Mouse (Mus musculus): ENCODE measurements around the gene Ddo. TPM values are rescaled to one million over a fixed set of nuclear protein-coding genes. Genes with fewer than 3 reads are reported as not detected.

Ddo gene
- polyA plus RNA-seq (2016; fragmentation: Nextera tagmentation; extraction: Ambion mirVana) = 0.22 and 0.28 TPM in 2 replicates

DNA sequence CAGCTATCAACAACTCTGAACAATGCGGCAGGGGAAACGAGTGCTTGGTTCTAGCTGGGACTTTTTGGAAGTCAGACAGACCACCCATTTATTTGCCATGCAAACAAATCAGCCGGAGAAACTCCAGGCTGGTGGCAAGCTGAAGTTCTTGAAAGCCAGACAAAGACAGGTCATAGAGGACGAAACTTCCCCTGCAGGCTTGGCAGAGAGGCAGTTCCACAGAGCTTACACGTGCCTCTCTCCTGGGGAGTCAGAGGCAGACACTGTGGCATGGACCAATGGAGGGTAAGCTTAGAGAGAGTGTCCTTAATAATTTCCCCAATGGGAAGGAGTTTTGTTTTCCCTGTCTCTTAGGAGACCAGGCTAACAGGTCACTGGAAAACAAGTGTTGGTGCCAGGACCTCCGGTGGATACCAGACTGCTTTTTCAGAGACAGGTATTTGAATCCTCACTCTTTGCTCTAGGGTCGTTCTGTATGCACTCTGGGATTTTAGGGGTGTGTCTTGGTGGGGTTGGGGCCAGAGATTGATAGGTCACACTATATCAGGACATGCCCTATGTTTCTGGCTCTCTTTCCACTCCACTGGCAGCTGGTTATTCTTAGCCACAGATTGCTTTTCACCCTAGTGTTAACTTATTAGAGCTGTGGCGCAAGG, at the start of gene Ddo:
Gene Ddo, plus strand, starts transcription at position 356 of the 656 bp plus-strand sequence.
- Histone ChIP-seq H3K9ac (no peak within 1 kb of the TSS), H3K9me3 (no peaks in the 10 kb centered on the region), H3K4me3 (no peak within 1 kb of the TSS), H3K4me1 (no peaks in the 10 kb centered on the region), H3K36me3 (no peaks in the 10 kb centered on the region), H3K27ac (no peak within 1 kb of the TSS), H3K4me2 (replicated peaks) (no peak within 1 kb of the TSS), H3K27me3 (no peaks in the 10 kb centered on the region)
- 66% methylated on average over 8 of the region's 8 CpGs for WGBS
- ATAC-seq (ENCODE audit: insufficient number of reproducible peaks, insufficient read depth, low FRiP score, low TSS enrichment) = no peak

DNA sequence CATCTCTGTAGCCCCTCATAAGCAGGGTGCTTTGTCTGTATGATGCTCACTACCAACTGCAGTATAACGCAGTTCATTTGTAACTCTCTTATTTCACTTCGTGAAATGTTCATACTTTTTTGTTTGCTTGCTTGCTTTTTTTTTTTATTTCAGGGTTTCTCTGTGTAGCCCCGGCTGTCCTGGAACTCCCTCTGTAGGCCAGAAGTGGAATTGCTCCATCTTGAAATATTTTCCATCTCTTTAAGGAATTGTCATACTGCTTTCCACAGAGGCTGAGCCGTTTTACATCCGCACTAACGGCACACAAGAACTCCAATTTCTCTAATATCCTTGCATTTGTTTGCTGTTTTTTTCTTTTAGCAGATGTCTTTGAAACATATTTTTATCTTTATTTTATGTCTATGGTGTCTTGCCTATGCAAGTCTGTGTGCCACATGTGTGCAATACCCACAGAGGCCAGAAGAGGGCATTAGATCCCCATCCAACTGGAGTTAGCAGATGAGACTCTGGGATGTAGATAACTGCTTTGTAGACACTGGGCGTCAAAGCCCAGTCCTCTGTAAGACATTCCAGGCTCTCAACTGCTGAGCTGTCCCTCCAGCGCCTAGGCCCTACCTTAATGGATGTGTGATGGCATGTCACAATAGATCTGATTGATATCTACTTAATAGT, 46.1 kb upstream of the Ddo start:
- ATAC-seq (ENCODE audit: insufficient number of reproducible peaks, insufficient read depth, low FRiP score, low TSS enrichment) = no peak
- Histone ChIP-seq H3K9me3 (no peaks in the 10 kb centered on the region), H3K4me2 (replicated peaks) (no peak overlapping the region), H3K36me3 (no peaks in the 10 kb centered on the region), H3K4me1 (no peaks in the 10 kb centered on the region), H3K27ac (no peak overlapping the region), H3K4me3 (no peak overlapping the region), H3K9ac (no peak overlapping the region), H3K27me3 (no peaks in the 10 kb centered on the region)
- 77% methylated on average over 8 of the region's 8 CpGs for WGBS

DNA sequence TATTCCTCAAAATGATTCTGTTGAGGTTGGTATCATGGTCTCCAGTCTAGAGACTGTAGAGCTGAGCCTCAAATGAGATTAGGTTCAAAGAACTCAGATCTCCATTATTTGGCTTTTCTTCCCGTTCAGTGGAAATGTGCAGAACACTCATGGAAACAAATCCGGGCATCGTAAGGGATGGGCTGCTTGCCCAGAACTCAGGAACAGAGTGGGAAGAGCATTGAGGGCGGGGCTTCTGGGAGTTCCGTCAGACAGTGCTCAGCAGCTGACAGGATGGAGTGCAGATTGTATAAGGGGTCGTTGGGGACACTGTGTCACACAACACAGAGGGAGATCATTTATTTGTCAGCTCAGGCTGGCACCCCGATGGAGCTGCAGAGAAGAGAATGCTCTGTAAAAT, 37.6 kb upstream of the Ddo start:
- Histone ChIP-seq H3K9ac (no peak overlapping the region), H3K9me3 (no peaks in the 10 kb centered on the region), H3K4me1 (no peaks in the 10 kb centered on the region), H3K27me3 (no peaks in the 10 kb centered on the region), H3K27ac (no peak overlapping the region), H3K4me2 (replicated peaks) (no peak overlapping the region), H3K4me3 (no peak overlapping the region), H3K36me3 (no peaks in the 10 kb centered on the region)
- ATAC-seq (ENCODE audit: insufficient number of reproducible peaks, insufficient read depth, low FRiP score, low TSS enrichment) = no peak
- 71% methylated on average over 7 of the region's 7 CpGs for WGBS

DNA sequence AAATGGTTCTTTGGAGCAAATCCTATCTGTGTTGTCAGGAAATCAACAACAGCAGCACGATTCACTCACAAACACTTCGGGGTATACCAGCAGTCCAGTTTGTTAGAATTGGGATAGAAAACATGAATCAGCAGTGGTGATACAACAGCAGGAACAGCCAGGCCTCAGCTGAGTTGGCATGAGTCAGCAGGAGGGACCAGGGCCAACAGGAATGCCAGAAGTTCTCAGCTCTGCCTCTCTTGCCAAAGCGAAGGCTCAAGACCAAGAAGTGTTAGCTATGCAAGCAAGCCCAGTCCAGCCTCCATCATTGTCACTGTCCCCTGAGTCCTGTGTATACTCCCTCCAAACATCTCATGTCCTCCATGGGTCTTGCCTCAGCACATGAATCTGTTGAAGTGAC, 32.6 kb upstream of the Ddo start:
- H3K27me3 ChIP-seq = no peaks in the 10 kb centered on the region
- H3K4me2 ChIP-seq (replicated peaks) = no peak overlapping the region
- no peak overlapping the region for H3K27ac ChIP-seq
- no peaks in the 10 kb centered on the region for H3K4me1 ChIP-seq
- WGBS = 93% methylated on average over 3 of the region's 3 CpGs
- H3K4me3 ChIP-seq = no peak overlapping the region
- H3K9ac ChIP-seq = no peak overlapping the region
- ATAC-seq (ENCODE audit: insufficient number of reproducible peaks, insufficient read depth, low FRiP score, low TSS enrichment) = no peak
- no peaks in the 10 kb centered on the region for H3K36me3 ChIP-seq
- no peaks in the 10 kb centered on the region for H3K9me3 ChIP-seq

DNA sequence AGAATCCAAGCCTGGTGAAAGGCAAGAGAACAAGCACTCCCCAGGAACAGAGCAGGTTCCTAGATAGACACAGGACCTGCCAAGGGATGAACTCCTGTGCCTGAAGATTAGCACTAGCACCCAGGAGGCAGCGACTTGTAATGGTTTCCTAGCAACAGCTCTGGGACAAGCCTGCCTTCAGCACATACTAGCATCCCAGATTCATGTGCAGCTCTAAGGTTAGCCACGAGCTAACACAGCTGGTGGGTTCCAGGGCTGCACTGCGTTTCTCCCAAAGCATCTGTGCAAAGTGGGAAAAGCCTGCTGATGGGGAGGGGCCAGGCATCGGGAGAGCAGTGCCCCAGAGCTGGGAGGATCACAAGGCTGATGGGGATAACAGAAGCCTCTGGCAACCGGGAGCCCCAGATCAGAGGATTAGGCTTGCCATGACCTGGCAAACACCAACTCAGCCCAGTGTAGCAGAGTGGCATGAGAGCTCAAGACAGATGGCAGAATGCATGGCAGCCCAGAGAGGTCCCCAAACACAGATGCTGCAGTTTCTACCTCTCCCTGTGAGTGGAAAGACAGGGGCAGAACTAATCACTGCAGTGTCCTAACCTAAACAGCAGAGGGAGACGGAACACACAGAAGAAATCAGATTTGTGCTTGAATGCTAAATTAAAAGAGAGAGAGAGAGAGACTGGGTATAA, 25.0 kb upstream of the Ddo start:
- no peak for ATAC-seq (ENCODE audit: insufficient number of reproducible peaks, insufficient read depth, low FRiP score, low TSS enrichment)
- H3K36me3 ChIP-seq = no peaks in the 10 kb centered on the region
- H3K4me2 ChIP-seq (replicated peaks) = no peak overlapping the region
- H3K4me3 ChIP-seq = no peak overlapping the region
- WGBS = 50% methylated on average over 6 of the region's 6 CpGs
- H3K9ac ChIP-seq = no peak overlapping the region
- peaks cover 10% of the 10 kb centered on the region; the same call in 1 of the 2 replicates for H3K9me3 ChIP-seq
- H3K27me3 ChIP-seq = no peaks in the 10 kb centered on the region
- H3K27ac ChIP-seq = no peak overlapping the region
- H3K4me1 ChIP-seq = no peaks in the 10 kb centered on the region

DNA sequence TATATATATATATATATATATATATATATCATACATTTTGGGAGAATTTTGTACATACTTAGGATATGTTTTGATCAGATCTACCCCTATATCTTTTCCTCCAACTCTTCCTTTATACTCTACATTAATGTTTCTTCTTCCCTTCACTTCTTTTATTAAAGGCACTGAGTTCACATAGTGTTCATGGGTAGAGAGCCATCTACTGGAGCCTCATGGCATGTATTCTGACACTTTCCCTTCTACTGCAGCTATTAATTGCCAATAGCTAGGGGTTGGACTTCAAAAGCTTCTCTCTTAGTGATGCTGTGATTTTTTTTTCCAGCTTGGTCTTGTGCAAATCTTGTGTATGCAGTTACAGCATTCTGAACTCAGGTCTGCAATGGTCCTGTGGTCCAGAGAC, 11.8 kb upstream of the Ddo start:
- ATAC-seq (ENCODE audit: insufficient number of reproducible peaks, insufficient read depth, low FRiP score, low TSS enrichment) = no peak
- H3K9me3 ChIP-seq = no peaks in the 10 kb centered on the region
- no peak overlapping the region for H3K9ac ChIP-seq
- no peak overlapping the region for H3K4me3 ChIP-seq
- H3K4me1 ChIP-seq = no peaks in the 10 kb centered on the region
- H3K27ac ChIP-seq = no peak overlapping the region
- H3K4me2 ChIP-seq (replicated peaks) = no peak overlapping the region
- no peaks in the 10 kb centered on the region for H3K36me3 ChIP-seq
- H3K27me3 ChIP-seq = no peaks in the 10 kb centered on the region

DNA sequence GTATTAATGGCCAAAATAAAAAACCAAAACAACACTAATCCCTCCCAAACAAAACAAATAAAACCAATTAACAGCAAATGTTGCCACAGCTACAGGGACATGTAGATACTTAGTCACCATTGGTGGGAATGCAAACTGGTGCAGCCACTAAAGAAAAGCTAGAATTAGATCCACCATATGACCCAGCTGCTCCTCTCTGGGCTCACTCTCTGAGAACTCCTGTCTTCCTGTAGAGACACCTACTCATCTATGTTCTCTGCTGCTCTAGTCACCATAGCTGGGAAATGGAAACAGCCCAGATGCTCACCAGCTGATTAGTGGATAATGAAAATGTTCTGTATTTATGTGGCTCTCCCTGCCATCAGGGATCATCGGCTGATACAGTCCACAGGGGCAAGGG, 10.1 kb upstream of the Ddo start:
- Histone ChIP-seq H3K9ac (no peak overlapping the region), H3K4me1 (no peaks in the 10 kb centered on the region), H3K4me3 (no peak overlapping the region), H3K9me3 (no peaks in the 10 kb centered on the region), H3K27ac (no peak overlapping the region), H3K36me3 (no peaks in the 10 kb centered on the region), H3K27me3 (no peaks in the 10 kb centered on the region), H3K4me2 (replicated peaks) (no peak overlapping the region)
- ATAC-seq (ENCODE audit: insufficient number of reproducible peaks, insufficient read depth, low FRiP score, low TSS enrichment) = no peak
- WGBS = 50% methylated on average over 1 of the region's 1 CpGs

DNA sequence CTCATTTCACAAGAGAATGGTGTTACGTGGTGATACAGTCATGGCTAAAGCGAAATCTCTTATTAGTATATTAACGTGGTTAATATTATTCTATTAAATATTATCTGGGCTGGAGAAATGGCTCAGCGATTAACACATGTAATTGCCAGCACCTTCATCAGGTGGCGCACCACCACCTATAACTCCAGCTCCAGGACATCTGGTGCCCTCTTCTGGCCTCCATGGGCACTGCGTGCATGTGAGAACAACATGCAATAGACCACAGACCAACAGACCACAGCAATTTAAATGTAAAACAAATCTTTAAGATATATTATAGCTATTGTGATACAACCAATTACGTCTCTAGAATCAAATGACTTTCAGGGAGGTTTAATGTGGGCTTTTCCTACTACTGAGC, 671 bp upstream of the Ddo start:
- ATAC-seq (ENCODE audit: insufficient number of reproducible peaks, insufficient read depth, low FRiP score, low TSS enrichment) = no peak
- 73% methylated on average over 7 of the region's 7 CpGs for whole genome bisulfite sequencing

DNA sequence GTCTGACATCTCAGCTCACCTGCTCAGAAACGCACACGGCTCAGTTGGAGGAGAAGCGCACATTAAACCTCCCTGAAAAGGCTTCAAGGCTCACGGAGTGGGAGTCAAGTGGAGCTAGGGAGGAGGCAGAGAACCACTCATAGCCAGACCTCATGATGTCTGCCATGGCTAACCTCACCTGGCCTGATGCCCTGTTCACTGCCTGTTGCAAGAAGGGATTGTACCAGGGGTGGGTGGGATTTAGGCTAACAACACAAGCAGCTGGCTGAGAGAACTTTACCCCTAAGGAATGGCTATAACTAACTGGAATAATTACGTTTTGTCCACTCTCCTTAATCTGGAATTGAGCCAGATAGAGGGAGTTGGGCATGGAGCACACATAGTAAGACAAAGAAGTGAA, 646 bp downstream of the Ddo start:
- Histone ChIP-seq H3K36me3 (no peaks in the 10 kb centered on the region), H3K27ac (no peak overlapping the region), H3K9me3 (no peaks in the 10 kb centered on the region), H3K4me2 (replicated peaks) (no peak overlapping the region), H3K9ac (no peak overlapping the region), H3K4me1 (no peaks in the 10 kb centered on the region), H3K27me3 (no peaks in the 10 kb centered on the region), H3K4me3 (no peak overlapping the region)
- no peak for ATAC-seq (ENCODE audit: insufficient number of reproducible peaks, insufficient read depth, low FRiP score, low TSS enrichment)
- WGBS = 73% methylated on average over 5 of the region's 5 CpGs

More for the DNA sequence above, 671 bp upstream of the Ddo start:
- no peak overlapping the region for H3K4me2 ChIP-seq (replicated peaks)
- no peak overlapping the region for H3K9ac ChIP-seq
- no peak overlapping the region for H3K4me3 ChIP-seq
- H3K27me3 ChIP-seq = no peaks in the 10 kb centered on the region
- no peaks in the 10 kb centered on the region for H3K9me3 ChIP-seq
- H3K36me3 ChIP-seq = no peaks in the 10 kb centered on the region
- H3K27ac ChIP-seq = no peak overlapping the region
- H3K4me1 ChIP-seq = no peaks in the 10 kb centered on the region

DNA sequence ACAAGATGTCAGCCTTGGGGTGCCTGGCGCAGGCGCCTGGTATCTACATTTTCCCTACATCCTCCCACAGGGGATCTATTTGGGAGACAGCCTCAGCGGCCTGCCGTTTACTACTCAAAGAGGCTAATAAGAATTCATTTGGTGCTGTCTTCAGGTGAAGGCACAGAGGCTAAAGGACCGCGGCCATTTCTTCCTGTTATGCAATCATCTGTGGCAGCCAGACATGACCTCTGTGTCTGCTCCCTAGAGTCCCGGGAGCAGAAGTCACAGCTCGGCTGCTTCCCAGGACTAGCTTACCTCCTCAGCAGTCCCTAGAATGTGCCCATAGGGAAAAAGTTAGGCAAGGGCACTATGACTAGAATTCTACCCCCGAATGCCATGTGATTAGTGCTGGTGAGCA, 1.1 kb downstream of the Ddo start:
- Histone ChIP-seq H3K4me2 (replicated peaks) (no peak overlapping the region), H3K36me3 (no peaks in the 10 kb centered on the region), H3K27ac (no peak overlapping the region), H3K4me1 (no peaks in the 10 kb centered on the region), H3K9me3 (no peaks in the 10 kb centered on the region), H3K9ac (no peak overlapping the region), H3K4me3 (no peak overlapping the region), H3K27me3 (no peaks in the 10 kb centered on the region)
- 58% methylated on average over 9 of the region's 9 CpGs for WGBS
- ATAC-seq (ENCODE audit: insufficient number of reproducible peaks, insufficient read depth, low FRiP score, low TSS enrichment) = no peak

DNA sequence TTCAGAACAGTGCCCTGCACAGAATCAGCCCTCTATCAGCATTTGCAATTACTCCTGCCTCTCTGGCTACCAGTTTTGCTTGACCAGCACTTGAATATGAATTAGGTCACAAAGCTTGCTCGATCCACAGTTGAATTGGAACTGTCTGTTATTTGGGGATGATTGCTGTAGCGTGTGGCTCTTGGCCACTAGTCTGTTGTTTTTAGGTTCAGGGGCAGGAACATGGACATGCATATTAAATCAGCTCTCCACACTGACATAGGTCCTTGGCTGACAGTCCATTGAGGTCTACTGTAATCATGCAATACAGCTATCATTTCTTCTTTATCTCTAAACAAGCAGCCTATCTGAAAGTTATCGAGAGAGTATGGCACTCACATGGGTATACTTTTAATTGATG, 2.3 kb downstream of the Ddo start:
- Histone ChIP-seq H3K27me3 (no peaks in the 10 kb centered on the region), H3K4me1 (no peaks in the 10 kb centered on the region), H3K4me3 (no peak overlapping the region), H3K9me3 (no peaks in the 10 kb centered on the region), H3K27ac (no peak overlapping the region), H3K36me3 (no peaks in the 10 kb centered on the region), H3K9ac (no peak overlapping the region), H3K4me2 (replicated peaks) (no peak overlapping the region)
- ATAC-seq (ENCODE audit: insufficient number of reproducible peaks, insufficient read depth, low FRiP score, low TSS enrichment) = no peak
- 83% methylated on average over 3 of the region's 3 CpGs for WGBS

DNA sequence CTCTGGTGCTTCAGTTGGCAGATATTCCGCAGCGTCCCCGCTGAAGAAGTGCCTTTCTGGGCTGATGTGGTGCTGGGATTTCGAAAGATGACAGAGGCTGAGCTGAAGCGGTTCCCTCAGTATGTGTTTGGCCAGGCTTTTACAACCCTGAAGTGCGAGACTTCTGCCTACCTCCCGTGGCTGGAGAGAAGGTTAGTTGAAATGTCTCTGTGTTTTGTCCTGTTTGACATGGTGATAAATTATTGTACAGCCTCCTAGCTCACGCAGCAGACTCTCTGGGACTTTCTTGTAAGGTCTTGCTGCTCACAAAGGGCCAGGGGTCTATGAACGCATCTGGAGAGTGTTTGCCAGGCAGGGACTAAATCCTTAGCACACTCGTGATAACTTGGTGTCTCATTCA, 7.5 kb downstream of the Ddo start:
- no peak for ATAC-seq (ENCODE audit: insufficient number of reproducible peaks, insufficient read depth, low FRiP score, low TSS enrichment)
- no peak overlapping the region for H3K9ac ChIP-seq
- H3K4me2 ChIP-seq (replicated peaks) = no peak overlapping the region
- H3K4me1 ChIP-seq = peaks cover 13% of the 10 kb centered on the region
- no peaks in the 10 kb centered on the region for H3K36me3 ChIP-seq
- no peak overlapping the region for H3K27ac ChIP-seq
- no peak overlapping the region for H3K4me3 ChIP-seq
- H3K9me3 ChIP-seq = no peaks in the 10 kb centered on the region
- H3K27me3 ChIP-seq = no peaks in the 10 kb centered on the region
- WGBS = 59% methylated on average over 10 of the region's 10 CpGs

All from embryonic facial prominence, embryonic 12.5 days (tissue).